Mouse (Mus musculus) CD4-positive, CD25-positive, alpha-beta regulatory T cell, adult 2 months (primary cell): Measurements from ENCODE around the gene Zfyve26.
"Not testable (repeated sequence)": the region's sequence is repeated elsewhere in the genome, so short reads cannot be mapped to it uniquely, and the experiment has no call there.

Source experiments
- DNase-seq: peaks from one replicate; pipeline ENCODE4 v3.0.0-alpha.2; 2012; ENCODE audit warnings: low read depth, low spot score

Gene Zfyve26

GRCm38 (mm10) chr12:79260154-79260553 is 36.0 kb downstream of the Zfyve26 start:
- DNase-seq = no peak

- no peak for DNase-seq
Measured at GRCm38 (mm10) chr12:79254975-79255374, 41.1 kb downstream of the Zfyve26 start.

GRCm38 (mm10) chr12:79253294-79254053 is 42.6 kb downstream of the Zfyve26 start:
- DNase-seq = no peak

- no peak for DNase-seq
Measured at GRCm38 (mm10) chr12:79248110-79248509, 48.0 kb downstream of the Zfyve26 start.

- DNase-seq = no peak
Measured at GRCm38 (mm10) chr12:79242921-79243320, 53.2 kb downstream of the Zfyve26 start.

- no peak for DNase-seq
Measured at GRCm38 (mm10) chr12:79241985-79242384, 54.1 kb downstream of the Zfyve26 start.

GRCm38 (mm10) chr12:79235485-79236080 is 60.5 kb downstream of the Zfyve26 start:
- DNase-seq = no peak

- DNase-seq = no peak
Measured at GRCm38 (mm10) chr12:79217511-79217910, 78.6 kb downstream of the Zfyve26 start.

GRCm38 (mm10) chr12:79211447-79211846 is 84.7 kb downstream of the Zfyve26 start:
- no peak for DNase-seq

GRCm38 (mm10) chr12:79208703-79209464 is 87.2 kb downstream of the Zfyve26 start, which contains the start of gene Rdh12:
TSS of gene Rdh12 (plus strand) at chr12:79208914.
- DNase-seq = peak; percentile 73

- DNase-seq = no peak
Measured at GRCm38 (mm10) chr12:79201882-79202281, 94.2 kb downstream of the Zfyve26 start.

- no peak for DNase-seq
Measured at GRCm38 (mm10) chr12:79197105-79197504, 99.0 kb downstream of the Zfyve26 start.

GRCm38 (mm10) chr12:79193441-79193840 is 102.7 kb downstream of the Zfyve26 start:
- DNase-seq = peak; percentile 83

GRCm38 (mm10) chr12:79192193-79192592 is 103.9 kb downstream of the Zfyve26 start, which contains the start of gene Rdh11:
TSS of gene Rdh11 (minus strand) at chr12:79192293.
- no peak for DNase-seq

GRCm38 (mm10) chr12:79191701-79192100 is 104.4 kb downstream of the Zfyve26 start:
- DNase-seq = peak; percentile 91

GRCm38 (mm10) chr12:79190931-79191673 is 105.0 kb downstream of the Zfyve26 start:
- peak; percentile 83 for DNase-seq

GRCm38 (mm10) chr12:79185160-79185559 is 110.9 kb downstream of the Zfyve26 start:
- not testable (repeated sequence) for DNase-seq
